Mouse (Mus musculus) CH12.LX (cell line): ENCODE measurements at regions not wholly inside any gene's neighbourhood (a gene's known extent, or its start where the extent isn't known, plus 50 kb on each side); places are given as distances from the start of the nearest gene placed in this dataset.
A peak's percentile ranks its signal among the peaks of the same experiment; 100 is the strongest.

Source experiments
- DNase-seq: peaks from one replicate; pipeline ENCODE4 v3.0.0-alpha.2; 2013; ENCODE audit errors: extremely low read depth
- H3K27ac ChIP-seq: 2 replicates; pipeline ENCODE4 v1.5.1; 2012; ENCODE audit warnings: low read depth, mild to moderate bottlenecking, control low read depth, moderate library complexity; ENCODE audit not compliant: insufficient read depth
- H3K27me3 ChIP-seq: replicated peaks from 2 replicates; pipeline ENCODE3; 2012; ENCODE audit warnings: inconsistent platforms
- H3K36me3 ChIP-seq, 2 experiments: replicated peaks in 1 of 2; 2 replicates each; pipeline versions ENCODE3 to v1.6.1; 2012; ENCODE audit warnings: inconsistent platforms in 1 of 2, low read length in 1 of 2, mild to moderate bottlenecking in 1 of 2, mixed read lengths in 1 of 2, moderate library complexity in 1 of 2; ENCODE audit not compliant: control insufficient read depth in 1 of 2, insufficient read depth in 1 of 2
- H3K4me1 ChIP-seq, 2 experiments: 2 replicates each; pipeline ENCODE4 v1.6.1; 2012; ENCODE audit warnings: inconsistent platforms in 1 of 2, moderate library complexity in 1 of 2; ENCODE audit not compliant: insufficient read depth in 2 of 2, control insufficient read depth in 1 of 2
- H3K4me2 ChIP-seq: 2 replicates; pipeline ENCODE4 v1.6.1; 2012; ENCODE audit warnings: low read depth, mild to moderate bottlenecking, control low read depth; ENCODE audit not compliant: poor library complexity, insufficient read depth, severe bottlenecking
- H3K4me3 ChIP-seq, 3 experiments: fragments of 150-350 bp in 1 of 3; sonication (generic) in 1 of 3; replicated peaks in 1 of 3; 2 replicates each; pipeline versions ENCODE3 to v1.5.1; 2011 to 2012; ENCODE audit warnings: low read depth in 2 of 3, low read length in 2 of 3, mild to moderate bottlenecking in 2 of 3, moderate library complexity in 2 of 3, control low read depth in 1 of 3, improper control_type of control experiment in 1 of 3, inconsistent platforms in 1 of 3, mixed read lengths in 1 of 3; ENCODE audit not compliant: poor library complexity in 1 of 3
- H3K79me2 ChIP-seq: replicated peaks from 2 replicates; pipeline ENCODE4 v1.6.1; 2012; ENCODE audit warnings: mild to moderate bottlenecking, moderate library complexity; ENCODE audit not compliant: control insufficient read depth, poor library complexity, insufficient read depth, severe bottlenecking; ENCODE audit errors: extremely low read depth
- H3K9ac ChIP-seq: 2 replicates; pipeline ENCODE4 v1.6.1; 2012; ENCODE audit warnings: low read depth, mild to moderate bottlenecking, control low read depth, moderate library complexity; ENCODE audit not compliant: insufficient read depth
- H3K9me3 ChIP-seq: replicated peaks from 2 replicates; pipeline ENCODE3; 2012; ENCODE audit warnings: low read length, inconsistent platforms, mixed read lengths
- BHLHE40 ChIP-seq: IDR thresholded peaks from 2 replicates; pipeline ENCODE4 v1.6.1; 2011; ENCODE audit warnings: mild to moderate bottlenecking, low read depth, low read length, improper control_type of control experiment
- CHD2 ChIP-seq: IDR thresholded peaks from 2 replicates; pipeline ENCODE4 v1.6.1; 2011; ENCODE audit warnings: low read length, improper control_type of control experiment
- CTCF ChIP-seq, 2 experiments: IDR thresholded peaks in 1 of 2; conservative IDR thresholded peaks in 1 of 2; 2 replicates each; pipeline ENCODE4 v1.5.1; 2011 to 2012; ENCODE audit warnings: low read depth in 2 of 2, low read length in 2 of 2, improper control_type of control experiment in 1 of 2, inconsistent platforms in 1 of 2, mild to moderate bottlenecking in 1 of 2, moderate library complexity in 1 of 2
- E2F4 ChIP-seq: IDR thresholded peaks from 2 replicates; pipeline ENCODE4 v1.6.1; 2011; ENCODE audit warnings: low read depth, low read length, improper control_type of control experiment; ENCODE audit not compliant: insufficient replicate concordance
- ETS1 ChIP-seq: conservative IDR thresholded peaks from 2 replicates; pipeline ENCODE4 v1.6.1; 2012; ENCODE audit warnings: low read depth, mild to moderate bottlenecking, inconsistent platforms, low read length, improper control_type of control experiment, moderate library complexity
- IRF4 ChIP-seq: IDR thresholded peaks from 2 replicates; pipeline ENCODE4 v1.6.1; 2014; ENCODE audit warnings: low read depth, mild to moderate bottlenecking, inconsistent platforms, low read length, improper control_type of control experiment
- JUN ChIP-seq: IDR thresholded peaks from 2 replicates; pipeline ENCODE4 v1.6.1; 2011; ENCODE audit warnings: low read depth, mild to moderate bottlenecking, low read length, improper control_type of control experiment, moderate library complexity; ENCODE audit not compliant: insufficient read depth
- JUND ChIP-seq: conservative IDR thresholded peaks from 2 replicates; pipeline ENCODE4 v1.6.1; 2011; ENCODE audit warnings: low read depth, low read length, improper control_type of control experiment
- KAT2A ChIP-seq: IDR thresholded peaks from 2 replicates; pipeline ENCODE4 v1.6.1; 2012; ENCODE audit warnings: low read length, improper control_type of control experiment, inconsistent platforms; ENCODE audit not compliant: insufficient replicate concordance
- MAFK ChIP-seq: IDR thresholded peaks from 2 replicates; pipeline ENCODE4 v1.6.1; 2011; ENCODE audit warnings: low read length, improper control_type of control experiment; ENCODE audit not compliant: insufficient replicate concordance
- MAX ChIP-seq: IDR thresholded peaks from 2 replicates; pipeline ENCODE4 v1.6.1; 2011; ENCODE audit warnings: low read length, improper control_type of control experiment
- MAZ ChIP-seq: IDR thresholded peaks from 2 replicates; pipeline ENCODE4 v1.6.1; 2012; ENCODE audit warnings: low read depth, mild to moderate bottlenecking, inconsistent platforms, low read length, improper control_type of control experiment, moderate library complexity
- MXI1 ChIP-seq: IDR thresholded peaks from 2 replicates; pipeline ENCODE4 v1.6.1; 2011; ENCODE audit warnings: mild to moderate bottlenecking, low read depth, low read length, improper control_type of control experiment
- MYC ChIP-seq: IDR thresholded peaks from 2 replicates; pipeline ENCODE4 v1.6.1; 2011; ENCODE audit warnings: low read depth, mild to moderate bottlenecking, improper control_type of control experiment, low read length
- POLR2AphosphoS2 ChIP-seq: IDR thresholded peaks from 2 replicates; pipeline ENCODE4 v1.6.1; 2011; ENCODE audit warnings: low read depth, low read length, improper control_type of control experiment
- RAD21 ChIP-seq: IDR thresholded peaks from 2 replicates; pipeline ENCODE4 v1.6.1; 2011; ENCODE audit warnings: low read depth, mild to moderate bottlenecking, low read length, improper control_type of control experiment, moderate library complexity
- RCOR1 ChIP-seq: conservative IDR thresholded peaks from 2 replicates; pipeline ENCODE4 v1.6.1; 2012; ENCODE audit warnings: low read depth, mild to moderate bottlenecking, inconsistent platforms, low read length, improper control_type of control experiment
- SIN3A ChIP-seq: IDR thresholded peaks from 2 replicates; pipeline ENCODE4 v1.6.1; 2012; ENCODE audit warnings: low read length, improper control_type of control experiment, inconsistent platforms
- SMC3 ChIP-seq: IDR thresholded peaks from 2 replicates; pipeline ENCODE4 v1.6.1; 2011; ENCODE audit warnings: low read depth, low read length, improper control_type of control experiment
- TBP ChIP-seq: conservative IDR thresholded peaks from 2 replicates; pipeline ENCODE4 v1.6.1; 2011; ENCODE audit warnings: low read depth, low read length, improper control_type of control experiment
- UBTF ChIP-seq: IDR thresholded peaks from 2 replicates; pipeline ENCODE4 v1.6.1; 2012; ENCODE audit warnings: low read depth, mild to moderate bottlenecking, inconsistent platforms, low read length, improper control_type of control experiment, moderate library complexity
- ZMIZ1 ChIP-seq: IDR thresholded peaks from 2 replicates; pipeline ENCODE4 v1.6.1; 2012; ENCODE audit warnings: low read depth, mild to moderate bottlenecking, inconsistent platforms, low read length, improper control_type of control experiment
- dilution Hi-C: fragments of 300-500 bp; cut with MboI; formaldehyde crosslinking; loops from 2 replicates; pipeline ENCODE4 v1.14.3; 2020; ENCODE audit warnings: low sequenced_read_pairs; ENCODE audit not compliant: extremely low pct_unique_long_range_greater_than_20kb, extremely low pct_ligation_motif_present
- in situ Hi-C: fragments of 300-500 bp; cut with MboI; formaldehyde crosslinking; loops from 3 replicates; pipeline ENCODE4 v1.14.3; 2019; ENCODE audit warnings: low sequenced_read_pairs, low pct_ligation_motif_present, low pct_unique_long_range_greater_than_20kb, mixed read lengths

DNA sequence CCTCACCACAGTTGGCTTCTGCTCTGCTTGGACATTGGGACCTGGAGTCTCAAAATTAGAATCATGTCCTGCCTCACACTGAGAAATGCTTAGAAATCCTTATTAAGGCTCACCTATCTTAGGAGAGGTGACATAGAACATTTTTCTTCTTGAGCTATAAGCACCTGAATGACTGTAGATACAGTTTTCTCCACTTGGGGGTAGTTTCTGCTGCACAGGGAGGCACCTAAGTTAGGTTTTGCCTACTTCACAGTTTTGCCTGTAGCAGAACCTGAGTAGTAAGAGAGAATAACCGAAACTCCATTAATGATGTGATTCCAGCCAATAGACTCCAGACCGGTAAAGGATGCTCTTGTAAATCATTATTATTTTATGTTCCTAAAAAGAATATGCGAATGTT lies 624.3 kb upstream of the Nrp1 start:
- H3K36me3 ChIP-seq = no peaks in the 10 kb centered on the region
- no peak overlapping the region for H3K4me2 ChIP-seq
- no peaks in the 10 kb centered on the region for H3K79me2 ChIP-seq
- no peak for DNase-seq
- H3K9ac ChIP-seq = no peak overlapping the region
- H3K27ac ChIP-seq = no peak overlapping the region
- no peaks in the 10 kb centered on the region for H3K9me3 ChIP-seq
- no peak overlapping the region for H3K4me3 ChIP-seq
- dilution Hi-C loops = no loop called here
- H3K27me3 ChIP-seq = no peaks in the 10 kb centered on the region
- TF ChIP-seq CHD2 = no peak
- TF ChIP-seq MAFK = no peak
- TF ChIP-seq SMC3 = peak; percentile 49
- TF ChIP-seq UBTF = no peak
- no peak for TF ChIP-seq ETS1
- TF ChIP-seq POLR2AphosphoS2 = no peak
- no peak for TF ChIP-seq JUN
- TF ChIP-seq RAD21 = peak; percentile 48
- no peak for TF ChIP-seq JUND
- TF ChIP-seq TBP = no peak
- no peak for TF ChIP-seq MXI1
- TF ChIP-seq CTCF (conservative IDR thresholded peaks at IDR 0.05 in 1 of 2, IDR thresholded peaks at IDR 0.05 in 1 of 2; ENCODE audit: low read depth in 2 of 2, low read length in 2 of 2) = peak in 1 of 2 experiments; percentile 36; a peak in 2 of 4 replicates
- TF ChIP-seq BHLHE40 = no peak
- TF ChIP-seq, all 38 proteins: peak for 3
- no peaks in the 10 kb centered on the region for H3K4me1 ChIP-seq
- in situ Hi-C loops = no loop called here

DNA sequence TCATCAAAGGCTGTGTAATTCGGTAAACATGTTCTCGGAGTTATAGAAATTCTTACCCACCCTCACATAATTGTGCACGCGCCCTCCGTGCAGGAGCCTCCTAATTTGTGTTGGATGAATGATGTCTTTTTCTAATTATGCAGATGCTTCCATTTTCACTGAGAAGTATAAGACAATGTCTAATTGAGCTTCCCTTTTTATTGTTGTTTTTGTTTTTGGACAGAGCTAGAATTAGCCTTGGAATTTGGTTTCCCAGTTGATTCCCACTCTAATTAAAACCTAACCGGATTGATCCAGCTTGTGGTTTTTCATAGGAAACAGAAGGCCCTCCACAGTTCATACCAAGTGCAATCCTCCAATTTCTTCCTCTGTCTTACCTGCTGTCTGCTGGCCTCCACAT lies 616.2 kb upstream of the Nrp1 start:
- TF ChIP-seq MAZ (no peak), RCOR1 (no peak), KAT2A (no peak), SIN3A (no peak), POLR2AphosphoS2 (no peak), E2F4 (no peak), JUND (no peak), MAFK (no peak), MYC (no peak), ZMIZ1 (no peak), MAX (no peak), MXI1 (no peak), IRF4 (no peak)
- no peak overlapping the region for H3K4me3 ChIP-seq
- no peak overlapping the region for H3K9ac ChIP-seq
- peaks cover 5 to 13% of the 10 kb centered on the region in 2 experiments for H3K4me1 ChIP-seq
- no peaks in the 10 kb centered on the region for H3K36me3 ChIP-seq
- no peak overlapping the region for H3K4me2 ChIP-seq
- H3K79me2 ChIP-seq = no peaks in the 10 kb centered on the region
- in situ Hi-C loops = no loop called here
- no peak for DNase-seq
- H3K9me3 ChIP-seq = no peaks in the 10 kb centered on the region
- dilution Hi-C loops = no loop called here
- H3K27ac ChIP-seq = no peak overlapping the region
- no peaks in the 10 kb centered on the region for H3K27me3 ChIP-seq
